ENCODE assay signal across 26 mouse cellular contexts in genomic region chr1:148305431-148305830, GRCm38 (mm10).
"Had no signal": no experiment of that assay in that cellular context is flagged by ENCODE, and none has a peak within 500 bp of the region (broad histone marks: within the 10 kb centered on the region; RNA-seq: fewer than 3 reads in every experiment).

No protein-coding gene starts in this region.

- H3K4me1 ChIP-seq: embryonic facial prominence, embryonic 10.5 days; embryonic facial prominence, embryonic 12.5 days; embryonic facial prominence, embryonic 13.5 days; embryonic facial prominence, embryonic 15.5 days; forebrain, embryonic 10.5 days; forebrain, embryonic 12.5 days; forebrain, embryonic 13.5 days; forebrain, embryonic 15.5 days; heart, embryonic 10.5 days had no signal

- H3K27me3 ChIP-seq: embryonic facial prominence, embryonic 12.5 days; embryonic facial prominence, embryonic 13.5 days; embryonic facial prominence, embryonic 15.5 days; forebrain, embryonic 12.5 days; forebrain, embryonic 13.5 days; forebrain, embryonic 15.5 days had no signal

- H3K27ac ChIP-seq: embryonic facial prominence, embryonic 10.5 days; embryonic facial prominence, embryonic 12.5 days; embryonic facial prominence, embryonic 13.5 days; embryonic facial prominence, embryonic 15.5 days; forebrain, embryonic 10.5 days; forebrain, embryonic 12.5 days; forebrain, embryonic 13.5 days; forebrain, embryonic 15.5 days; gastrocnemius, adult 2 months; heart, adult 2 months; heart, embryonic 10.5 days had no signal

- H3K9ac ChIP-seq: embryonic facial prominence, embryonic 12.5 days; embryonic facial prominence, embryonic 13.5 days; embryonic facial prominence, embryonic 15.5 days; forebrain, embryonic 12.5 days; forebrain, embryonic 13.5 days; forebrain, embryonic 15.5 days; forebrain, postnatal 0 days had no signal

- ATAC-seq: forebrain, embryonic 13.5 days; forebrain, embryonic 14.5 days; forebrain, embryonic 15.5 days; forebrain, embryonic 16.5 days; forebrain, postnatal 0 days had no signal

- DNase-seq: cerebellum, adult 9-11 months; cerebellum, postnatal 10 days; cerebellum, postnatal 14 days; cerebellum, postnatal 25 days; cerebellum, postnatal 36 days; embryo, embryonic 11 days; forebrain, postnatal 0 days; gastrocnemius, adult 2 months; gastrocnemius, postnatal 10 days; gastrocnemius, postnatal 14 days; gastrocnemius, postnatal 25 days; heart, adult 11 months; heart, adult 18-20 months; heart, adult 2 months had no signal

- H3K9me3 ChIP-seq: embryonic facial prominence, embryonic 10.5 days; embryonic facial prominence, embryonic 12.5 days; embryonic facial prominence, embryonic 13.5 days; embryonic facial prominence, embryonic 15.5 days; forebrain, embryonic 10.5 days; forebrain, embryonic 12.5 days; forebrain, embryonic 13.5 days; forebrain, embryonic 15.5 days; heart, embryonic 10.5 days had no signal

- H3K4me3 ChIP-seq: embryonic facial prominence, embryonic 10.5 days; embryonic facial prominence, embryonic 12.5 days; embryonic facial prominence, embryonic 13.5 days; embryonic facial prominence, embryonic 15.5 days; erythroblast, embryonic 14.5 days; forebrain, embryonic 10.5 days; forebrain, embryonic 12.5 days; forebrain, embryonic 13.5 days; forebrain, embryonic 15.5 days; gastrocnemius, adult 2 months; heart, adult 2 months; heart, embryonic 10.5 days had no signal

- H3K36me3 ChIP-seq: embryonic facial prominence, embryonic 10.5 days; embryonic facial prominence, embryonic 12.5 days; embryonic facial prominence, embryonic 13.5 days; embryonic facial prominence, embryonic 15.5 days; forebrain, embryonic 10.5 days; forebrain, embryonic 12.5 days; forebrain, embryonic 15.5 days; heart, embryonic 10.5 days had no signal
